Mouse (Mus musculus) kidney, postnatal 4 days (tissue): Measurements from ENCODE around the gene Flt3.

Experiments used
- DNase-seq, 2 experiments: peaks; one replicate each; pipeline ENCODE4 v3.0.0; 2021; ENCODE audit warnings: mixed read lengths in 2 of 2

The Flt3 gene

DNA sequence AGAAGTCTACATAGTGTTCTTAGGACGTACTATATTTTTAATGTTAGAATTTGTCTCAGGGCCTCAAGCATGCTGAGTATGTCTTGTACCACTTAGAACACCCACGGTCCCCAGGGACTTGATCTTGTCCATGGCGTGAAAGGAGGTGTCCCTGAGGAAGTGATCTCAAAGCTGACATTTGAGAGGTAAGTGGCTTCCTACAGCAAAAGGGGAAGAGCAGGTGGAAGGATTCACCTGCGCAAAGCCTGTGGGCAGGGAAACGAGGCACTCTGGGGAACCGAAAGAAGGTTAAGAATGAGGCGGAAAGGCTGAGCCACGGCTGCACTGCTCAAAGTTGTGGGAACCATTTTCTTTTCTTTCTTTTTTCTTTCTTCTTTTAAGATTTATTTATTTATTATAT lies 48.4 kb downstream of the Flt3 start:
- DNase-seq, result no peak

DNA sequence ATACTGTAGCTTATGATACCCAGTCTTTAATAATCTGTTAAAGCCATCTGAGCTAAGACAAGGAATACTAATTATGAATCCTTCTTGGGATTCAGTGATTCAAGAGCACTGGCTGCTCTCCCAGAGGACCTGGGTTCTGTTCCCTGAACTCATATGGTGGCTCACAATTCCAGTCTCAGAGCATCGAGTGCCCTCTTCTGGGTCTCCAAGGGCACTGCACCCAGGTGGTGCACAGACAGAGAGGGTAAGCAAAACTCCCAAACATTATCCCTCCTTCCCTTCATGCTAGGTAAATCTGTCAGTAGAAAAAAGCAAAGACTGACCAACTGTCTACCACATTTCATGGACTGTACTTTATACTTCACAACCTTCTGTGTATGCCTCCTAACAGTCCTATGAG lies 54.3 kb downstream of the Flt3 start:
- DNase-seq, result no peak

DNA sequence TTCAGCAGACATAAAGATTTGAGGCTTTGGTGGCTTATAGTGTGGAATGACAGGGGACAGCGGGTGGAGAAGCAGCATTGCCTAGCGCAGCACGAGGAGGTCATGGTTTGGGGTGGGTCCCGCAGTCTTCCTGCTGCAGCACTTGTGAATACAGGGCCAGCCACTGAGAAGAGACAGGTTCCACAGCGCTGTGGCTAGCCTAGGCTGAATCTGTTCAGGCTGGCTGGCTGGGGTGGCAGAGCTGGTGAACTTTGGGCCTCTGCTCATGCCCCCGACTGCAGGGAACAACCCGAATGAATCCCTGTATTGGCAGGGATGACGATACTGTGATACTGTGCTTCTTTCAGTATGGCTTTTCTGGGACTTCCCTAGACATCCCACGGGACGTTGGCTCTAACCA lies 56.4 kb downstream of the Flt3 start:
- DNase-seq, result no peak

DNA sequence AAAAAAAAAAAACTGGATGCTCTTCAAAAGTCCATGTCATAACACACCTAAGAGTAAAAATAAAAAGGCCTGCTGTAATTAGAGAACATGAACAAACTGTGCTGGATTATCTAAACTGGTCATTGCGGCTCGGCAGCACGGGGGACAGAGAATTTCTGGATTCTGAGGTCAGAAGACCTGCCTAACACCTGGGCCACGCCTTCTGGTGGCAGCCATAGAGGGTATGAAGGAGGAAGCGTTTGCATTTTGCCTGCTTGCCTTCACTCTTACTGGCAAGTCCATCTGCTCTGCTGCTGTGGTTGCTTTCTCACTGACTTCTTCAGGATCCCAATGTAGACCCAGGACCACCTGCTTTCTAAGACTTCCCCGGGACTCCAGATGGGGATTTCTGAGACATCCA lies 57.4 kb downstream of the Flt3 start:
- DNase-seq, result no peak

DNA sequence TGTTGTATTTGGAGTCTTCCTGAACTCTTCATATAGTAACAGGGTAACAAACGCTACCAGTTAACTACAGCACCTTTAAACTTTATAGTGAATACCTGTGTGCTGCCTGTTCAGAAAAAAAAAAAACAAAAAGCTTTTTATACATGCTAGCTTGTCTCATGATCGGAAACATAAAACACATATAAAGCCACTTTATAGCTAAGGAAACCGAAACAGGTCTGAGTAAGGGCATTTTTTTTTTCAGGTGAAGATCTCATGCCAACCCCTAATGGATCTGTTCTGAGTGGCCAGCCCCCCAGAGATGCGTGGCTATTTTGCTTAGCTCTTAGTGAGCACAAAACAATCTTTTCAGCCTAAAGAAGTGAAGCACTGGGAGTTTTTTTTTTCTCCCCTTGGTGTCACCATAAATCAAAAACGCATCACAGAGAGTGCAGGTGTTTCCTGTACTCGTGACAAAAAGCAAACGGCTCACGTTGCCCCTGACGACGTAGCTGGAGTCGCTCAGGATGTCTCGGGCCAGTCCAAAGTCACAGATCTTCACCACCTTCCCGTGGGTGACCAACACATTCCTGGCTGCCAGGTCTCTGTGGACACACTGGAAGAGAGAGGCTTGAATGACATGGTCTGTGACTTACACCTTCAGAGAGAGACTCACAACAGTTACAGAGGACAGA lies 59.4 kb downstream of the Flt3 start:
- peak in 1 of 2 experiments; percentile 43 for DNase-seq

DNA sequence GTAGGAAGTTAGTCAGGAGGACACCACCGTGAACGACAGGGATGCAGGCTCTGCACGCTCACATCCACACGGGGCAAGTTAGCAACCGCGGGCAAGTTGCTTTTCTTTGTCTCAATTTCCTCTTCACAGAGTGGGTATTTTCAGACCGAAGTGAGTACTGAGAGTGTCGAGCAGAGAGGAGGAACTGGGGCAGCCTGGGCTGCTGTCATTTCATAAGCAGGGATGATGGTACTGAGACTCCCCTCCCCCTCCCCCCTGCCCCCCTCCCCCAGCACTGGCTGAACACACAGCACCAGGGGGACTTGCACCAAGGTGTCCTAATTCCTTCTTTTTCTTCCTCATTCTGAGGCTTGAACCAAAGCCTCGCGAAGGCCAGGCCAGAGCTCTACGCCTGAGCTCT lies 60.7 kb downstream of the Flt3 start:
- no peak for DNase-seq

DNA sequence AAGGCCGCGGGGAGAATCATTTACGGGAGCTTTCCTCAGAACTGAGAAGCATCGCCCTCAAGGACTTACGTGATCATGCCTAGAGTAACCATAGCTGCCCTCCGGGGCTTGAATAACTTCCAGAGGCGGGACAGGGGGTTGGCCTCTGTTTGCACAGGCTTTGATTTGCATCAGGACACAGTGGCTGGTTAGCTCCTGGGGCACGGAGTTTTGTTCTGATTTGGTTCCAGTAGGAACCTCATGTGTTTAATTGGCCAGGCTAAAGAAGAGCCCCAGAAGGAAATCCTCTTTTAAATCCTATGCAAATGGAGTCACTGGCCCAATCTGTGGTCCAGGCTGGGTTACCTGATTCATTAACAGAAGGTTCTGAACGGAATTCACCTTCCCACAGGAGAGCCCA lies 61.3 kb downstream of the Flt3 start:
- no peak for DNase-seq

DNA sequence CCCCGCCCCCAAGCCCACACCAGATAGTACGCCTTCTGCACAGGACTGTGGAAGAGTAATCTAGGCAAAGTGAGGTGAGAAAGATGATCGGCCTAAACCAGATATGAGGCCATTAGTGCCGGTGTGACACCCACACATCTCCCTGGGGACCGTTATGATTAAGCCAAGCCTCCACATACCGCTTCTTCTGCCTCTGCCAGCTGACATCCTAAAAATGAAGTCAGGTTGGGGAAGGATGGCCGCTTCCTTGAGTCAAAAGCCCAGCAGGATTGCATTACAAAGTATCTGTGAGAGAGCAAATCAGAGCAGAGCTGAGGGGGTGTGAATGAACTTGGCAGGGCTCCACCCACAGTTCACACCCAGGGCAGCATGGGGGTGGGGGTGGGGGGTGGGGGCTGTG lies 67.6 kb downstream of the Flt3 start:
- peak in 1 of 2 experiments; percentile 35 for DNase-seq

DNA sequence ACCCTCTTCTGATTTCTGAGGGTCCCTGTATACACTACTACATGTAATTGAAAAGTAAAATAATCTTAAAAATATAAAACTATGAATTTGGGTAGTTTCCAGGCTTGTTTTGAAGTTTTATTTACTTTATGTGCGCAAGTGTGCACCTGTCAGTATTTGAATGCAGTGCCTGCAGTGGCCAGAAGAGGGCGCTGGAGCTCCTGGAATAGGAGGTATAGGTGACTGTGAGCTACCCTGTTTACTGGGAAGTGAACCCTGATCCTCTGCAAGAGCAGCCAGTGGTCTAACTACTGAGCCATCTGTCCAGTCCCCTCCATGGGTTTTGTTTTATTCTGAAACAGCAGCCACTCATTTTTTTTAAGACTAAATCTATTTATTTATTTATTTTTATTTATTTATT lies 68.7 kb downstream of the Flt3 start:
- DNase-seq, result peak; percentile 73 to 75

DNA sequence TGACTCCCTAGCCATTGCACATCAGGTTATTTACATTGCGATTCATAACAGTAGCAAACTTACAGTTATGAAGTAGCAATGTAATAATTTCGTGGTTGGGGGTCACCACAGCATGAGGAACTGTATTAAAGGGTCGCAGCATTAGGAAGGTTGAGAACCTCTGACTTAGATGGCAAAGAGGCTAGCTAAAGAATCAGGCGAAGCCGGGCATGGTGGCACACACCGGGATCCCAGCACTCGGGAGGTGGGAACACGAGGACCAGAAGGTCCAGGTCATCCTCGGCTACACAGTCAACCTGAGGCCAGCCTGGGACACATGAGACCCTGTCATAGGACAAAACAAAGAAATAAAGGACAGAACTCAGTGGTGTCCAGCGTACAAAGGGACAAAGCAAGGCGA lies 70.3 kb downstream of the Flt3 start:
- no peak for DNase-seq

DNA sequence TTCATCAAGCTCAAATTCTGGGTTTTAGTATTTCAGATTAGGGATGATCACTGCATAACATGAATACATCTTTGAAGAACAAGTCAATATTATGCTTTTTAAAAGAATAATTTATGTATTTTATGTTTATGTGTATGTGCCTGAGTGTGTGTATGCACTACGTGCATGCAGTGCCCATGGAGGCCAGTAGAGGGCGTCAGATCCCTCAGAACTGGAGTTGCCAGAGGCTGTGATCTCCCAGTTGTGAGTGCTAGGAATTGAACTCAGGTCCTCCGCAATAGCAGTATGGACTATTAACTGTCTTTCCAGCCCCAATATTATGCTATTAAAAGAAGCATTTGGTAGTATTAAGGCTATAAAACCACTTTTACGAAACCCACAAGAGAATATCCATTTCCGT lies 72.7 kb downstream of the Flt3 start:
- no peak for DNase-seq

DNA sequence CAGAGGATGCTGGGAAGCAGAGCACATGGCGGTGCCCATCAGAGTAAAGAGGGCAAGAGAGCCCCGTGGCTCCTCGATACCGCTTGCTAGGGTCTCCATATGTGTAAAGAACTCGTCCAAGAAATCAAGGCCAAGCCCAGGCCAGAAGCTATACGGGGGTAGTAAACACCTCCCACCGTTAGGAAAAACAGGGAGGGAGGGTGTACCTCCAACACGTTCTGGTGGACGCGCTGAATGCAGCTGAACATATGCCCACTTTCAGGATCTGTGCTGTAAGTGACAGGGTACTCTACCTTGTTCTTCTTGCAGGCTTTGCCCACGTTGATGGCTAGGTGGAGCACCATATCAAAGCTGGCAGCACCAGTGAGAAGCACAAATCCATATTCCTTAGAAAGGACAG lies 74.4 kb downstream of the Flt3 start:
- DNase-seq, result no peak

DNA sequence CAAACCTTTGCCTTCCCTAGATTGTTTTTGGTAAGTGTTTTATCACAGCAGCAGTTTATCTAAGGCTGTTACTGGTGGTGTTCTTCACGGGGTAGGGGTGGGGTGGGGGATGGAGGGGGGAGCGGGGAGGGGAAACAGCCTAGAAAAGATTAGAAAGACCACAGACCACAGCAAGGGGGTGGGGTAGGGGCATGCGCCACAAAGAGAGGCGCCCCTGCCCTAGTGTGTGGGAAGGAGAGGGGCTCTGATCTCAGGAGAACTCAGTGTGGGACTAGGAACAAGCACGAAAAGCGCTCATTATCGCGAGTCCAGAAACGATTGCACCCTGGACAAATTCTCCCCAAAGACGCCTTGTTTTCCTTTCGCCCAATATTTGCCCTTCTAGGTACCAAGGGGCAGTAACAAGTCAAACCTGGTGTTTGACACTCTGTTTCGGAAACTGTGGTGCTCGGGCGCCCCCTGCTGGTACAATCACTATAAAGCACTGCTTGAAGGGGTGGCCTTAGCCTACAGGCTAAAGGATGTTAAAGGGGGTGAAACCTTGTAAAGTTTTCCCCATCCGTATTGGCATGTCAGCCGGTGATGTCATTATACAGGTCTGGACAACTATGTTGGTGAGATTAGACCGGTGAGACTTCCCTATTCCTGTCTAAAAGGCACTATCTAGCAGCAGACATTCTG lies 76.9 kb downstream of the Flt3 start:
- DNase-seq, result peak; percentile 85

DNA sequence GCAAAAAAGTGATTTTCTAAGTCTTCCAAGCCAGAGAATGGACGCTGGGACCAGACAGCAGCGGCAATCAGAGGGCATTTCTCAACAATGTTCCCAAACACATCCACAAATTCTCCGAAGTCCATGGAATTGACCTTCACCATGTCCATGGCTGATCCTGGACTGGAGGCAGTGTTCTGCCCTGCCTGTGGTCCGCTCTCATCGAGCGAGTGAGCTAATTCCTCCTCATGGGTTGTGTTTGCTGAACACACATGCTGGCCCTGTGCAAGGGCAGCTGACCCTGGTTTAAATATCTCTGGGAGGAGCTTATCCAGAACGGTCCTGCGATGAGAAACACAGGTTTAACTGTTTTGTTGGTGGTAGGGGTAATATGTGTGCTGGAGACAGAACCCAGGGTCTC lies 78.1 kb downstream of the Flt3 start, which contains the start of gene Urad:
Urad (minus strand) TSS at position 258 of the 400 bp plus-strand sequence.
- no peak for DNase-seq

DNA sequence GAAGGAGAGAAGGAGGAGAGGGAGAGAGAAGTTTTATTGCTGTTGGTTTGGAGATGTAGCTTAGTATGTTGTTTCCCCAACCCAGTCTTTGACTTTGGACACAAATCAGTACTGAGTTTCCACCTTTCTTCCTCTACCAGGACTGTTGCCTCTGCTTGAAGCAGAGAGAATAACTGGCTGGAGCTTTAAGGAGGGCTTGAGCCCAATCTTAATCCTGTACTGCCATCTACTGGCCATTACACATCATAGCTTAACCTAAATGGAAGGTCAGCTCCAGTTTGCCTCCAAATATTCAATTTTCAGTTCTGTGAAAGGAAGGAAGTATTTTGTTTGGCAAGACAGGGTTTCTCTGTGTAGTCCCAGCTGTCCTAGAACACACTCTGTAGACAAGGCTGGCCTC lies 80.6 kb downstream of the Flt3 start:
- DNase-seq, result no peak

DNA sequence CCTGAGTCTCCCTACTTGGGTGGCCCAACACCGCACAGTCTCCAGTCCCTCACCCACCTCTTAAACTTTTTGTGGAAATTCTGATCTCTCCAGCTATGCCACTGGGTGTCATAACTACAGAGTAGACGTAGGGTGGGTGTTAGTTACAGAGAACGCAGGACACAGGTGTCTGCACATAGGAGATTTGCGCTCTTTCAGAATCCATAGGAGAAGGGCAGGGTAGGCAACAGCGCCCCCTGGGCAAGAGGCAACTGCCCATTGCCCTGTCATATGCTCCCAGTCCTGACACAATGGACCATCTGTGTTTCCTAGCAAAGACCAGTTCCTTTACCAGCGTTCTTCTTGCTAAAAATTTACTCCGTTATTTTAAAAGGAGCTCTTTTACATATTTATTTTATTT lies 82.3 kb downstream of the Flt3 start:
- no peak for DNase-seq

DNA sequence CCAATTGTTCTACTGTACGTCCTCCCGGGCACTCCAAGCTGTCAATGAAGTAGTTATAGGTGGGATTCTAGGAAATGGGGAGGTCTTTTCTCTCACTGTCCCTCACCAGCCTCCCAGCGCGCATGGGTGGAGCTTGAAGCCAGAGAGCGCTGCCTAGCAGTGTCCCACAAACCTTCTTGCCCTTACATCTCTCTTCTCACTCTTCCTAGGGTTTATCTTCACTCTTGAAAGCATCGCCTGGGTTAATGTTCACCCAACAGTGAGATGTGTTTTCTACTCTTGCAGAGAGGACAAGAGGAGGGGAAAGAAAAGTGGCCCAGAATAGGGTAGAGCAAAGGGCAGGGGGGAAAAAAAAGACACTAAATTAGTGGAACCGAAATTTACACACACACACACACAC lies 83.0 kb downstream of the Flt3 start:
- no peak for DNase-seq

DNA sequence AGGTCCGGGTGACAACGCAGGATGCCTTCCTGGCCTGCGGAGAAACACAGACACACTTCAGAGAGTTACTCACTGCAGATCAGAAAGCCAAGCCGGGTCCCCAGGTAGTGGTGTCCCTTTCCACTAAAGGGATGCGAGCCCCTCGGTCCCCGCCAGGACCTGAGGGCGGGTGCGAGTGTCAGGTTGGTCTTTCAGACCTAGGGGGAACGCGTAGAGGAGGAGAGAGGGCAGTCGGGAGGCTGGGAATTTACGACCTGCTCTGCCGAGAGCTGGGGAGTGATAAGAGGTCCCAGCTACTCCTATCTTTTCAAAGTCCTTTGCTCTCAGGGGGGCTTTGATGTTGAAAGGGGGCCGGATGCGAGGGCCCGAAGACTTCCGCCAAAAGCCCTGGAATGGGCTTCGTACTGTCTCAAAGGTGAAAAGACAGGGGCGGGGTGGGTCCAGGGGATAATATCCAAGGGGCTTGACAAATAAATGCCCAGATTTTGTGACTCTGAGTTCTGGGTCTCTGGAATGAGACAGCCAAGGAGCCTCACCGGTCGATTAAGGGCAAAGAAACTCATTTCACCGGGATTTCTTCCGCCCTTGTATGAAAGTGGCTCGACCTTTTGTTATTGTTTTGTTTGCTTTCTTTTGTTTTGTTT lies 84.7 kb downstream of the Flt3 start:
- no peak for DNase-seq

DNA sequence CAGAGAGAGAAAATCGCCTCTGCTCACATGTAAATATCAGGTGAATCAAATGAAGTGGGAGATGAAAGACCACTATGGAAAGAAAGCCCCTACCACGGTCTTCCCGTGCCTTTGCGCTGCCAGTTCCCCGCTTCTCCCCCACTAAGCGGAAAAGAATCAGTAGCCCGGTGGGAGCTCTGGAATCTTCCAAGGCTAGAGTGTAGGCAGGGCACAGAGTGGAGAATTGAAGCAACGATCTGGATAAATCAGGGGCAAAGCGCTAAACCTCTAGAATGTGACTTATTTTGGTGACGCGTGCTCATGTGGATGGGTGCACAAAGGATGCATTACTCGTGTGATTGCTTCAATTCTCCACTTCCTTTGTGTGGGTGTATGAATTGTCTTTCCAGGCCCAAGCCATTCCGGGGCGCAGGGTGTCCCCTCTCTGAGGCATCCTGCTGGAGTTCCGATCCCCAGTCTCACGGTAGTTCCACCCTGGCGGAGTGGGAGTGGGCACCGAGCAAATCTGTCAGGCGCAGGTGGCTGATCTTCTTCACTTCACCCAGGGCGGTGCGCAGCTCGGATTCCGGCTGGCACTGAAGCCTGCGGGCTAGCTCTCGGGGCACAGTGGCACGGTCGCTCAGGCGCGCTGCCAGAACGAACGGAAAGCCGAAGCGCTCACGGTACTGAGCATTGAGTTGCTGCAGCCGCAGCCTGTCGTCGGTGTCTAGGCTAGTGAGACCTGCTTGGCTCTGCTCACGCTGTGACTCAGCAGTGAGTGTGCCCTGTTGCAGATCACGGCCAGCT lies 85.5 kb downstream of the Flt3 start:
- DNase-seq, result peak in 1 of 2 experiments; percentile 41

DNA sequence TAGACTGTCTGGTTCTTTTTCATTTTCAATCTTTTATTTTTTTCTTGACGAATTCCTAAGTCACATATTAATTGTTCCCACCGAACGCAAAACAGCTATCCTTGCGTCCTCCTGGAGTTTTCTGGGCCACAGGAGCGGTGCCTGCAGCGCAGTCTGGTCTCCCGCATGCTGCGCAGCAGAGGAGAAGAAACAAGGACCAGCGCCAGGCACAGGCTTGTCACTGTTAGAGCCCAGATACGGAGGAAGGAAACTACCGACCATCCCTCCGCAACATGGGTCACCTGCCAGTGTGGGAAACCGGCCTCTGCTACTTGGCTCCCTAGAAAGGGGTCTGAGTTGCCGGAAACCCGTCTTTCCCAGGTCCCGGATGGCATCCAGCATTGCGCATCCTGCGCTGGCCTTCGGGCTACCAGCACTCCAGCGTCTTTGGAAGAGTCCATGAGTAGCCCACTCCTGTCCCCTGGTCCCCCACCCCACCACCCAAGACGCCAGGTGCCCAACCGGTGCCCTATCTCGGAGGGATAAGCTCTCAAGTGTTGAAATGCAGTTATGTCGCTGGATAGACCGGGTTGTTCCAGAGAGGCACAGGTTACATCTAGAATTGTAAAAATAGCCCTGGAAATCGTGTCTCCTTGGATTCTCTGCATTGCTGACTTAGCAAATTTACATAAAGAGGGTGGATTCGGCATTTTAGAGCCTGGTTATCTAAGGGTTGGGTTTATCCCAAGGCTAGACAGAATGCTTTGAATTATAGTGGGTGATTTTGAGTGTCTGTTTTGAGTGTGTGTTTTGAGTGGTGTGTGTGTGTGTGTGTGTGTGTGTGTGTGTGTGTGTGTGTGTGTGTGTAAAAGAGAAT lies 87.2 kb downstream of the Flt3 start:
- DNase-seq, result no peak

DNA sequence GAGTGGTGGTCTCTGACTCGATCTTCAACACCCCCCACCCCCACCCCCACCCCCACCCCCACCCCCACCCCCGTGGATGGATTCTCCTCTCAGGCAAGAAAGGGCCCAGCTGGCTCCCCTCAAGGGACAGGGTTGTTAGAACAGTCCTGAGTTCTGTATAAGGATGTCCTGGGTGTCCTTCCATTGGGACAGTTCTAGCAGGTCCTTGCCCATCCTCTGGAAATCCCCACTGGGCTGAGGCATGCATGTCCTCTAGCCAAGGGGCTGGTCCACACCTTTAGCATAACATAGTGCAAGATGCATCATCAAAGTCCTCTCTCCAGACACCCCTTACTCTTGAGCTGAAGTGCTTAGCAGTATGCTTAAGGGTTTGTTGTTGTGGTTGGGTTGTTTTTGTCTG lies 90.5 kb downstream of the Flt3 start:
- no peak for DNase-seq

DNA sequence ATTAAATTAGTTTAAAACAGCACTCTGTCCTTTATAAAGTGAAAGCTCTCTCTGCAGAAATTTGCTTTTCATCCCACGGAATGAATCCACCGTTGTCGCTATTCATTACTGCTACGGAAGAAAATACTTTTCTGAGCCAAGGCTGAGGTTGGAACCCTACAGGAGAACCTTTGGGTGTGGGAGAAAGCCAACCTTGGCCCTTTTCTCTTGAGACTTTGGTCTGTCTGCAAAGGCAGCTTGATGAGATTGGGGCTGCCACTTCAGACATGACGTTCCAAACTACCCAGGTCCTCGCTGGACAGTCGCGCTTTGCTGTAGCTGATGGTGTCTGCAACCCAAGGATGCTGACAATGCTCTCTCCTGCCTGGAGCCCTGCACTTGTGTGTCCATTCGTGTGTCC lies 91.8 kb downstream of the Flt3 start:
- DNase-seq, result no peak

DNA sequence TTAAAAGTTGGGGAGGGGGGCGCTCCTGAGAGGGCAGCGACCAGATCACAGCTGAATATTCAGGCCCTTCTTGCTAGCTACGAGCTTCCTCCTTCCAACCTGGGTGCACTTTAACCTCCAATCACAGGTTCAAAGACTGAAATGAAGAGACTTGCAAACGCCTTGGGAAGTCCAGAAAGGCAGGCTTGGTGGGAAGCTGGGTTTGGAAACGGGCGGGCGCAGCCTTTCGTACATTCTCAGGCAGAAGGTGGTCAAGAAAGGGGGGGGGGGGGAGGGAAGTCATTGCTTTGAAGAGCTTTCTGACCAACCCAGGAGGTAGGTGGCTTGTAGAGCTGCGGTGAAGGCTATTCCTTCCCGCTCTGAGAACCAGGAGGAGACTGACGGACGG lies 92.9 kb downstream of the Flt3 start:
- DNase-seq, result no peak
